Mouse (Mus musculus) stomach, postnatal 0 days (tissue): ENCODE measurements around the gene Abhd14b. TPM values are rescaled to one million over a fixed set of nuclear protein-coding genes. Genes with fewer than 3 reads are reported as not detected.
A peak's percentile ranks its signal among the peaks of the same experiment; 100 is the strongest.

Experiments
- ATAC-seq: fragments of 200-750 bp; cut with Nextera tagmentation; 2 replicates; pipeline ENCODE4 v1.8.0; 2017; ENCODE audit not compliant: low FRiP score, low TSS enrichment
- DNase-seq: peaks from one replicate; pipeline ENCODE4 v3.0.0-alpha.2; 2016; ENCODE audit warnings: low spot score
- H3K27ac ChIP-seq: fragments of 300-500 bp; sonication (generic); replicated peaks from 2 replicates; pipeline ENCODE4 v1.5.1; 2014; ENCODE audit warnings: mild to moderate bottlenecking, control low read depth
- H3K27me3 ChIP-seq: fragments of 300-500 bp; sonication (generic); 2 replicates; pipeline ENCODE4 v1.6.1; 2014; ENCODE audit warnings: low read length; ENCODE audit not compliant: control insufficient read depth, insufficient read depth
- H3K36me3 ChIP-seq: fragments of 300-500 bp; sonication (generic); 2 replicates; pipeline ENCODE4 v1.6.1; 2014; ENCODE audit warnings: low read length, mixed read lengths; ENCODE audit not compliant: control insufficient read depth, insufficient read depth
- H3K4me1 ChIP-seq: fragments of 300-500 bp; sonication (generic); replicated peaks from 2 replicates; pipeline ENCODE4 v1.6.1; 2014; ENCODE audit warnings: antibody characterized with exemption; ENCODE audit not compliant: control insufficient read depth, insufficient read depth
- H3K4me2 ChIP-seq: fragments of 300-500 bp; sonication (generic); replicated peaks from 2 replicates; pipeline ENCODE4 v1.6.1; 2014; ENCODE audit warnings: low read depth, mild to moderate bottlenecking, control low read depth, moderate library complexity
- H3K4me3 ChIP-seq: fragments of 300-500 bp; sonication (generic); 2 replicates; pipeline ENCODE4 v1.5.1; 2014; ENCODE audit warnings: low read depth, low read length, control low read depth
- H3K9ac ChIP-seq: fragments of 300-500 bp; sonication (generic); 2 replicates; pipeline ENCODE4 v1.6.1; 2014; ENCODE audit warnings: mild to moderate bottlenecking, low read length, control low read depth, mixed read lengths
- H3K9me3 ChIP-seq: fragments of 300-500 bp; sonication (generic); 2 replicates; pipeline ENCODE4 v1.6.1; 2016; ENCODE audit warnings: low read length; ENCODE audit not compliant: control insufficient read depth
- CTCF ChIP-seq: IDR thresholded peaks from 2 replicates; pipeline ENCODE4 v1.5.1; 2016; ENCODE audit warnings: antibody characterized with exemption, low read depth, mild to moderate bottlenecking, moderate library complexity
- EP300 ChIP-seq: optimal IDR thresholded peaks from 2 replicates; pipeline ENCODE3; 2016; ENCODE audit warnings: antibody characterized with exemption
- WGBS: fragments of 180-500 bp; shearing (Covaris S2); extraction: QIAGEN DNeasy Blood & Tissue Kit; methylation state at CpG from one replicate; pipeline ENCODE4 v1.1.7; 2014; 5-methylcytosine and 5-hydroxymethylcytosine counted together
- polyA plus RNA-seq: library from polyadenylated mRNA; unstranded; fragments of >200 nt; fragmentation: Nextera tagmentation; extraction: Ambion mirVana; gene quantifications from 2 replicates; pipeline ENCODE4 v1.2.1, GENCODE M21; 2015

Abhd14b gene
- polyA plus RNA-seq, 1 experiment from 2014 or later, result 39.0 TPM

- H3K4me2 ChIP-seq, result no peak overlapping the region
- WGBS, result 84% methylated on average over 8 of the region's 8 CpGs
- no peak overlapping the region for H3K9ac ChIP-seq
Measured at GRCm38 (mm10) chr9:106449947-106450346, 2.7 kb downstream of the Abhd14b start.

GRCm38 (mm10) chr9:106450661-106451060 is 3.4 kb downstream of the Abhd14b start:
- peak overlapping the region; percentile 20 for H3K4me2 ChIP-seq
- no peak overlapping the region for H3K4me3 ChIP-seq
- no peaks in the 10 kb centered on the region for H3K27me3 ChIP-seq
- H3K4me1 ChIP-seq, result peaks cover 27% of the 10 kb centered on the region
- DNase-seq (peak; percentile 66), ATAC-seq (no peak)
- H3K27ac ChIP-seq, result no peak overlapping the region
- H3K9ac ChIP-seq, result no peak overlapping the region
- TF ChIP-seq CTCF (no peak), EP300 (no peak)
- WGBS, result 6% methylated on average over 9 of the region's 9 CpGs
- no peaks in the 10 kb centered on the region for H3K36me3 ChIP-seq
- H3K9me3 ChIP-seq, result no peaks in the 10 kb centered on the region

More at GRCm38 (mm10) chr9:106449947-106450346, 2.7 kb downstream of the Abhd14b start:
- Histone ChIP-seq H3K27ac (0 out of 2 replicates have a peak overlapping the region, but pooled peaks have one; percentile 30), H3K36me3 (no peaks in the 10 kb centered on the region), H3K4me1 (peaks cover 25% of the 10 kb centered on the region), H3K9me3 (no peaks in the 10 kb centered on the region), H3K27me3 (no peaks in the 10 kb centered on the region), H3K4me3 (no peak overlapping the region)
- DNase-seq (no peak), ATAC-seq (no peak)
- no peak for TF ChIP-seq CTCF
- no peak for TF ChIP-seq EP300

GRCm38 (mm10) chr9:106451298-106451697 is 4.0 kb downstream of the Abhd14b start:
- Histone ChIP-seq H3K27ac (no peak overlapping the region), H3K9ac (no peak overlapping the region), H3K27me3 (no peaks in the 10 kb centered on the region), H3K4me2 (no peak overlapping the region), H3K9me3 (no peaks in the 10 kb centered on the region), H3K36me3 (no peaks in the 10 kb centered on the region), H3K4me1 (peaks cover 28% of the 10 kb centered on the region), H3K4me3 (no peak overlapping the region)
- WGBS, result 66% methylated on average over 11 of the region's 11 CpGs
- DNase-seq (no peak), ATAC-seq (no peak)
- no peak for TF ChIP-seq EP300
- TF ChIP-seq CTCF, result no peak

- Histone ChIP-seq H3K36me3 (no peaks in the 10 kb centered on the region), H3K9me3 (no peaks in the 10 kb centered on the region), H3K4me1 (peaks cover 29% of the 10 kb centered on the region), H3K27ac (no peak overlapping the region), H3K9ac (no peak overlapping the region), H3K4me2 (no peak overlapping the region), H3K4me3 (no peak overlapping the region), H3K27me3 (no peaks in the 10 kb centered on the region)
- 60% methylated on average over 2 of the region's 2 CpGs for WGBS
- no peak for DNase-seq
- ATAC-seq, result no peak
- TF ChIP-seq CTCF, result no peak
- no peak for TF ChIP-seq EP300
Measured at GRCm38 (mm10) chr9:106451899-106452298, 4.6 kb downstream of the Abhd14b start.

- H3K9ac ChIP-seq, result no peak overlapping the region
- ATAC-seq, result no peak
- H3K27ac ChIP-seq, result no peak overlapping the region
- no peak overlapping the region for H3K4me2 ChIP-seq
- no peak for DNase-seq
- H3K36me3 ChIP-seq, result no peaks in the 10 kb centered on the region
- no peaks in the 10 kb centered on the region for H3K9me3 ChIP-seq
- WGBS, result 57% methylated on average over 6 of the region's 6 CpGs
- H3K4me3 ChIP-seq, result no peak overlapping the region
- H3K27me3 ChIP-seq, result no peaks in the 10 kb centered on the region
- peaks cover 29% of the 10 kb centered on the region for H3K4me1 ChIP-seq
- TF ChIP-seq EP300, result no peak
- no peak for TF ChIP-seq CTCF
Measured at GRCm38 (mm10) chr9:106452351-106452750, 5.1 kb downstream of the Abhd14b start.

GRCm38 (mm10) chr9:106452821-106453220 is 5.6 kb downstream of the Abhd14b start:
- TF ChIP-seq EP300, result no peak
- TF ChIP-seq CTCF, result no peak
- Histone ChIP-seq H3K36me3 (no peaks in the 10 kb centered on the region), H3K27ac (no peak overlapping the region), H3K4me3 (peak overlapping the region; percentile 61), H3K4me2 (peak overlapping the region; percentile 78), H3K9me3 (no peaks in the 10 kb centered on the region), H3K27me3 (no peaks in the 10 kb centered on the region), H3K9ac (no peak overlapping the region; the same call in 1 of the 2 replicates), H3K4me1 (peaks cover 28% of the 10 kb centered on the region)
- ATAC-seq, result no peak; the same call in 1 of the 2 replicates
- DNase-seq, result no peak
- WGBS, result 21% methylated on average over 7 of the region's 7 CpGs
